Mouse (Mus musculus): ENCODE data around the gene Foxp3.

Foxp3 gene

GRCm38 (mm10) chrX:7617889-7618551 is 44.6 kb downstream of the Foxp3 start:
- DNase-seq (ENCODE audit: low spot score), result no peak

GRCm38 (mm10) chrX:7632560-7632959 is 59.1 kb downstream of the Foxp3 start:
- DNase-seq (ENCODE audit: low spot score), result no peak

GRCm38 (mm10) chrX:7635101-7635500 is 61.7 kb downstream of the Foxp3 start:
- DNase-seq (ENCODE audit: low spot score), result no peak

GRCm38 (mm10) chrX:7638401-7639091 is 65.1 kb downstream of the Foxp3 start, which contains the start of gene Syp:
Gene Syp (plus strand): TSS chrX:7638471.
- DNase-seq (ENCODE audit: low spot score), result peak; percentile 18

GRCm38 (mm10) chrX:7639536-7640325 is 66.3 kb downstream of the Foxp3 start:
- DNase-seq (ENCODE audit: low spot score), result no peak

- DNase-seq (ENCODE audit: low spot score), result no peak
These were observed 67.3 kb downstream of the Foxp3 start for GRCm38 (mm10) chrX:7640785-7641184.

Data from urinary bladder, postnatal 10 days (tissue).